Mouse (Mus musculus) heart, embryonic 14.5 days (tissue): Measurements from ENCODE around the gene Surf4. TPM values are rescaled to one million over a fixed set of nuclear protein-coding genes. Genes with fewer than 3 reads are reported as not detected.
"Not testable (repeated sequence)": the region's sequence is repeated elsewhere in the genome, so short reads cannot be mapped to it uniquely, and the experiment has no call there.

ENCODE experiments used
- ATAC-seq: fragments of 200-750 bp; cut with Nextera tagmentation; 2 replicates; pipeline ENCODE4 v1.8.0; 2017; ENCODE audit warnings: low read depth, moderate TSS enrichment; ENCODE audit not compliant: insufficient number of reproducible peaks, insufficient read depth, low FRiP score
- H3K27ac ChIP-seq, 2 experiments: fragments of 200-500 bp in 1 of 2; fragments of 300-500 bp in 1 of 2; sonication (generic) in 1 of 2; replicated peaks in 1 of 2; 2 replicates each; pipeline ENCODE4 v1.5.1; 2012 to 2014; ENCODE audit warnings: low read depth in 2 of 2, low read length in 2 of 2, control low read depth in 1 of 2, mild to moderate bottlenecking in 1 of 2, mixed read lengths in 1 of 2; ENCODE audit not compliant: control insufficient read depth in 1 of 2, insufficient read depth in 1 of 2
- H3K27me3 ChIP-seq: fragments of 300-500 bp; sonication (generic); 2 replicates; pipeline ENCODE4 v1.6.1; 2014; ENCODE audit warnings: mild to moderate bottlenecking, low read length, control low read depth; ENCODE audit not compliant: control insufficient read depth, insufficient read depth
- H3K36me3 ChIP-seq: fragments of 300-500 bp; sonication (generic); 2 replicates; pipeline ENCODE4 v1.6.1; 2014; ENCODE audit warnings: mild to moderate bottlenecking, control low read depth, low read length, mixed read lengths; ENCODE audit not compliant: control insufficient read depth, insufficient read depth
- H3K4me1 ChIP-seq, 2 experiments: fragments of 200-500 bp in 1 of 2; fragments of 300-500 bp in 1 of 2; sonication (generic) in 1 of 2; 2 replicates each; pipeline ENCODE4 v1.6.1; 2012 to 2014; ENCODE audit warnings: low read length in 2 of 2, control low read depth in 1 of 2, mixed read lengths in 1 of 2; ENCODE audit not compliant: control insufficient read depth in 2 of 2, insufficient read depth in 2 of 2
- H3K4me2 ChIP-seq: fragments of 300-500 bp; sonication (generic); 2 replicates; pipeline ENCODE4 v1.6.1; 2014; ENCODE audit warnings: mild to moderate bottlenecking, low read length
- H3K4me3 ChIP-seq, 2 experiments: fragments of 200-500 bp in 1 of 2; fragments of 300-500 bp in 1 of 2; sonication (generic) in 1 of 2; 2 replicates each; pipeline ENCODE4 v1.5.1; 2012 to 2014; ENCODE audit warnings: low read length in 2 of 2, mild to moderate bottlenecking in 2 of 2, control low read depth in 1 of 2, low read depth in 1 of 2, moderate library complexity in 1 of 2; ENCODE audit not compliant: control insufficient read depth in 1 of 2, insufficient read depth in 1 of 2
- H3K9ac ChIP-seq: fragments of 300-500 bp; sonication (generic); 2 replicates; pipeline ENCODE4 v1.6.1; 2014; ENCODE audit warnings: mild to moderate bottlenecking, low read length
- H3K9me3 ChIP-seq: fragments of 300-500 bp; sonication (generic); 2 replicates; pipeline ENCODE4 v1.6.1; 2016; ENCODE audit warnings: low read length, control low read depth; ENCODE audit not compliant: control insufficient read depth
- WGBS: fragments of 180-500 bp; shearing (Covaris S2); extraction: QIAGEN DNeasy Blood & Tissue Kit; methylation state at CpG from one replicate; pipeline ENCODE4 v1.1.7; 2014; 5-methylcytosine and 5-hydroxymethylcytosine counted together
- polyA plus RNA-seq: library from polyadenylated mRNA; unstranded; fragments of >200 nt; fragmentation: Nextera tagmentation; extraction: Ambion mirVana; gene quantifications from 2 replicates; pipeline ENCODE4 v1.2.1, GENCODE M21; 2014

Gene Surf4
- polyA plus RNA-seq, 1 experiment from 2014 or later = 162 TPM

GRCm38 (mm10) chr2:26900731-26901130 is 33.0 kb downstream of the Surf4 start:
- Histone ChIP-seq H3K4me1 (peaks cover 6 to 19% of the 10 kb centered on the region in 2 experiments), H3K4me3 (no peak overlapping the region), H3K27ac (no peak overlapping the region), H3K36me3 (peaks cover 58% of the 10 kb centered on the region), H3K4me2 (no peak overlapping the region), H3K27me3 (no peaks in the 10 kb centered on the region), H3K9me3 (no peaks in the 10 kb centered on the region), H3K9ac (no peak overlapping the region)
- ATAC-seq = no peak
- 67% methylated on average over 1 of the region's 1 CpGs for WGBS

- Histone ChIP-seq H3K4me2 (no peak overlapping the region), H3K36me3 (peaks cover 85% of the 10 kb centered on the region), H3K4me1 (no peaks in the 10 kb centered on the region), H3K4me3 (no peak overlapping the region), H3K27ac (no peak overlapping the region), H3K27me3 (no peaks in the 10 kb centered on the region), H3K9me3 (no peaks in the 10 kb centered on the region), H3K9ac (no peak overlapping the region)
- ATAC-seq = no peak
- 88% methylated on average over 4 of the region's 4 CpGs for WGBS
These were observed 37.8 kb downstream of the Surf4 start for GRCm38 (mm10) chr2:26895898-26896297.

- WGBS = 88% methylated on average over 4 of the region's 4 CpGs
- peaks cover 33% of the 10 kb centered on the region for H3K36me3 ChIP-seq
- H3K27ac ChIP-seq, H3K4me1 ChIP-seq, H3K4me3 ChIP-seq, H3K9ac ChIP-seq, H3K4me2 ChIP-seq, H3K27me3 ChIP-seq, ATAC-seq, H3K9me3 ChIP-seq: not testable (repeated sequence)
These were observed 47.6 kb downstream of the Surf4 start for GRCm38 (mm10) chr2:26886170-26886569.

- WGBS = 85% methylated on average over 2 of the region's 2 CpGs
- not testable (repeated sequence) for H3K9ac ChIP-seq, H3K4me1 ChIP-seq, H3K27ac ChIP-seq, H3K4me2 ChIP-seq, H3K4me3 ChIP-seq, ATAC-seq, H3K27me3 ChIP-seq, H3K9me3 ChIP-seq
- peaks cover 27% of the 10 kb centered on the region for H3K36me3 ChIP-seq
These were observed 48.2 kb downstream of the Surf4 start for GRCm38 (mm10) chr2:26885541-26885940.

GRCm38 (mm10) chr2:26878571-26878970 is 55.2 kb downstream of the Surf4 start:
- no peak for ATAC-seq
- no peaks in the 10 kb centered on the region for H3K36me3 ChIP-seq
- H3K4me3 ChIP-seq = no peak overlapping the region
- H3K4me2 ChIP-seq = no peak overlapping the region
- peaks cover 7% of the 10 kb centered on the region; the same call in 1 of the 2 replicates for H3K9me3 ChIP-seq
- no peak overlapping the region for H3K27ac ChIP-seq
- H3K9ac ChIP-seq = no peak overlapping the region
- no peaks in the 10 kb centered on the region for H3K4me1 ChIP-seq
- H3K27me3 ChIP-seq = no peaks in the 10 kb centered on the region

GRCm38 (mm10) chr2:26870666-26871065 is 63.1 kb downstream of the Surf4 start:
- no peaks in the 10 kb centered on the region for H3K4me1 ChIP-seq
- no peak overlapping the region for H3K4me2 ChIP-seq
- H3K4me3 ChIP-seq = no peak overlapping the region
- H3K9ac ChIP-seq = no peak overlapping the region
- H3K27me3 ChIP-seq = peaks cover 17% of the 10 kb centered on the region
- H3K27ac ChIP-seq = no peak overlapping the region
- 55% methylated on average over 6 of the region's 6 CpGs for WGBS
- H3K36me3 ChIP-seq = no peaks in the 10 kb centered on the region
- no peaks in the 10 kb centered on the region for H3K9me3 ChIP-seq
- no peak for ATAC-seq

Other genes with a start within 250 kb of the Surf4 start
- gene Abo, start 68.9 kb downstream of the Surf4 start, polyA plus RNA-seq = not detected in 2 replicates
- gene Surf6, start 31.0 kb downstream of the Surf4 start, polyA plus RNA-seq = 7.6 and 9.6 TPM in 2 replicates
- gene Med22, start 23.3 kb downstream of the Surf4 start, polyA plus RNA-seq = 34.3 and 38.2 TPM in 2 replicates
- 410 and 428 TPM in 2 replicates for gene Rpl7a, start 23.2 kb downstream of the Surf4 start, polyA plus RNA-seq
- gene Surf2, start 17.6 kb downstream of the Surf4 start, polyA plus RNA-seq = 26.2 and 28.4 TPM in 2 replicates
- 44.8 and 48.4 TPM in 2 replicates for gene Surf1, start 17.4 kb downstream of the Surf4 start, polyA plus RNA-seq
- not detected in 2 replicates for gene Stkld1, start 119 bp upstream of the Surf4 start, polyA plus RNA-seq
- gene Rexo4, start 30.5 kb upstream of the Surf4 start, polyA plus RNA-seq = 24.7 and 25.0 TPM in 2 replicates
- not detected in 2 replicates for gene Adamts13, start 39.5 kb upstream of the Surf4 start, polyA plus RNA-seq
- gene Cacfd1, start 76.0 kb upstream of the Surf4 start, polyA plus RNA-seq = 38.5 and 40.9 TPM in 2 replicates
- 0.24 TPM in 1 of 2 replicates, not detected in the other for gene Slc2a6, start 94.1 kb upstream of the Surf4 start, polyA plus RNA-seq
- gene Mymk, start 138.3 kb upstream of the Surf4 start, polyA plus RNA-seq = 0.22 TPM in 1 of 2 replicates, not detected in the other
- 12.6 and 15.0 TPM in 2 replicates for gene Adamtsl2, start 145.5 kb upstream of the Surf4 start, polyA plus RNA-seq
- gene Fam163b, start 208.6 kb upstream of the Surf4 start, polyA plus RNA-seq = 0.66 and 0.70 TPM in 2 replicates
- 0.55 and 1.8 TPM in 2 replicates for gene Dbh, start 231.3 kb upstream of the Surf4 start, polyA plus RNA-seq